Mouse (Mus musculus) left cerebral cortex, postnatal 36 days (tissue): ENCODE data around the gene Gramd1b. TPM values are rescaled to one million over a fixed set of nuclear protein-coding genes. Genes with fewer than 3 reads are reported as not detected.

ENCODE experiments used
- DNase-seq, 2 experiments: peaks; one replicate each; pipeline ENCODE4 v3.0.0; 2021 to 2022; ENCODE audit warnings: low spot score in 2 of 2, mixed read lengths in 1 of 2
- intact Hi-C: fragments of 180-260 bp; cut with DNase I; formaldehyde crosslinking; loops from one replicate; pipeline ENCODE4 v1.15.1; 2025
- total RNA-seq, 2 experiments: library from RNA; stranded (reverse); gene quantifications; 2 replicates each; pipeline ENCODE4 v1.2.3; 2021

The Gramd1b gene
- total RNA-seq, 2 experiments from 2014 or later: 146 to 182 TPM

DNA sequence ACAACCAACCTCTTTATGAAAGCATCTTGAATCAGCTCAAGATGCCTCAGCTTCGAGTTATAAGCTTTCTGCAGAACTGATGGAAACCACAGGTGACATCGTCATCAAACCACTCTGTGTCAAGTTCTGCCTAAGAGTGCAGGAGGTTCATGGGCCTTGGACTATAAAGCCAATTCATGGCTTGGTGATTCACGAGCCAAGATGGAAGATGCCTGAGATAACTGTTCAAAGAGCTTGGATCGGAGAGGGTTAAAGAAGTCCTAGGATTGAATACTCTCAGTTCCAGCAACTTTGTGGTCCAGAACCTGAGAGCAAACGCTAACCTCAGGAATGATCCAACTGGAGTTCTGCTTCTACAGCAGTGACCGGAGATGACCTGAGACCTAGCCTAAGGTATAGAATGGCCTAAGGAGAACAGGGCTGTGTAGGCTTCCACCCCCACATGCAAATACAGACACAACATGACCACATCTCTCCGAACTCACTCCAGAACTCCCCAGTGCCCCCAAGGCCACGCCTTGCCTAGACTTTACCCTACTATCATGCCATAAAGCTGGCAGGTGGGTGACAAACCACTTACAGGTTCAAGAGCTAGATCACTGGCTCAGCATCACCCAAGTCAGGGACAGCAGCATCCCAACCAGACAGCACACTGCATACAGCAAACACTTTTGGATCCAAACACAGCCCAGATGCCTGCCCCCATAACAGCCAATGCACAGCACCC, 141.4 kb downstream of the Gramd1b start:
- intact Hi-C loops: loop anchor here (5.0 to 10.0 kb wide), 2 partner anchors 58 to 145 kb away; no protein-coding TSS in a partner anchor
- no peak for DNase-seq

DNA sequence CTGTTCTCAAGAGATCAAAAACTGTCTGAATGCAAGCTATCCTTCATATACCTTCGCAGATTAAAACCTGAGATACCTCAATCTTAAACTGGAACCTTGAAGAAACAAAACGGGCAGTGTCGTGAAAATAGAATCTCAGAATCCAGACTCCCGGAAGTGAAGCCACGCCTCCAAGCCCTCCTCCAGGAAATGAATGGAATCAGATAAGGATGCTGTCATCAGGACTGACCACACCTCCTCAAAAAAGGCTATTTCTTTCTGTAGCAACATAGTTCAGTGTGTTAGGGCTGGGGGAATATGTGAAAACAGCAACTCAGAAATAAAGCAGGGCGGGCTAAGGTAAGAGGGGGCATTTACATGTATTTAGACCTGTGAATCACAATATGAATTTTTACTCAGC, 142.0 kb downstream of the Gramd1b start:
- DNase-seq: no peak
- intact Hi-C loops: no loop called here

DNA sequence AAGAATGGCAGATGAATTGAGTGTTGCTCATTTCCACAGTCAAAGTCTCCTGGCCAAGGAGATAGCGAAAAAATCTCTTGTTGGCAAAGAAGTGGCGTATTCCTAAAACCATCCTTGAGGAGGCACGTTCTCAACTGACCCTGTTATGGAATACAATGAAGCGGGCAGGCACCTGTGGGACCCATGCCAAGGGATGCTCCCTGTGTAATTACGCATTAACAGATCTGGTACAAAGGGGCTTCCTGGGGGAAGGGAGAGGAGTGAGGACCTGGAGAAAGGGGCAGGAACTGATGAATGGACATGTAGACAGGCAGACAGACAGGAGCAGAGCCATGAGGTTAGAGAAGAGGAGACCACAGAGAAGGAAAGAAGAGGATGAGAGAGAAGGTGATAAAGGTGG, 146.4 kb downstream of the Gramd1b start:
- intact Hi-C loops: loop anchor here (5.0 kb wide), 1 partner anchor 37 kb away; no protein-coding TSS in a partner anchor
- no peak for DNase-seq

DNA sequence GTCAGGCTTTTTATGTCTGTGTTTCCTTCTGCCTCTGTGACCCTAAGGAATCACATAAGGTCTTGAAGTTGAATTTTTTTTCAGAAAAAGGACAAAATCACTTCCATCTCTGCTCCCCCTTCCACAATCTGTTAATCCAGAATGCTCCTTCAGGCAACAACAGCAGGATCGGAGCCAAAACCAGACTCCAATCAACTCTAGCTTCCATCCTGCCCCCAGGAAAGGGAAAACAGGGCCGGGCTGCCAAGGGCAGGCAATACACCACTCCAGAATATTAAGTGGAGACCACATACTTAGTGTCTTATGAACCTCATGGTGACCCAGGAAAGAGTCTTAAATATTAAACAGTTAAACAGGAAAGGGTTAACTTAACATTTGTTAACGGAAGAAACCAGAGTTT, 148.7 kb downstream of the Gramd1b start:
- intact Hi-C loops: loop anchor here (5.0 kb wide), 1 partner anchor 35 kb away; no protein-coding TSS in a partner anchor
- DNase-seq: no peak

DNA sequence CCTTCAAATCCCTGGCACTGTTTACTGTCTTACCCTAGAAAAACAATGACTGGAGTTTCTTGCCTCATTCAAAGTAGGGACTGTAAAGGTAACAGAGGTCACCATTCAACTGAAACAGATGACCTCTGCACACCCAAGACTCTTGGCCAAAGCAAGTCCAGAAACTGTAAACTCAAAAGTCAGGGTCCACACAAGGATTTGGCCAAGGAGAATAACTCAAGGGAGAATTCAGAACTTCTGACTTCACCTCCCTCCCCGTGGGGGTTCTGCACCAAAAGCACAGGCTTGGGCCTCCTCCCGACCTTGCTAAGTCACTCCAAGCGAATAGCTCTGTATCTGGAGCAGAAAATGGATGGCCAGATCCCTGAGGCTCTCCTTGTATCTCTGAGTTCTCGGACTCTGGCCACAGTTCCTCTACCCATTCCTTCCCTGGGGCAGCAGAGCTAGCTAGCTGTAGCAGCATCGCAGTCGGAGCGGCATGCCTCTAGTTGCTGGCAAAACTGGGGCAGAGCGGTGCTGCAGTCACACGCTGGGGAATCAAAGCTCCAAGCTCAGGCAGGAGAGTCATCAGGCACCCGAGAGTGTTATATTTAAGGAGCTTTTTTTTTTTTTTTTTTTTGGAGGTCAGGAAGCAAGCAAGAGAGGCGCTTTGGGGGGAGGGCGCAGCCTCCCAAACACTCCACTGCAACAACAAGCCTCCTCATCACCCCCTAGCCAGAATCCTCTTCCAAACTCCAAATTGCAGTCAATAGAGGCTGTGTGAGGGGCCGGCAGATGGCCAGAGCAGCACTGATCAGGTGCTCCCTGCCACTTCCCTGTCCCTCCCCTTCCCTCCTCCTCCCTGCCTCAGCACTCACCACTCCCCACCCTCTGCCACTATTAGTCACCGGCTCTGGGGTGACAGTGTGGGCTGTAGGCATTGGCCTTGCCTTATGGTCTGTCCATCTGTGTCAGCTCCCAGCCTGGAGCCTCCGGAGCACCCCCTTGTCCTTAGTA, 149.5 kb downstream of the Gramd1b start:
- intact Hi-C loops: loop anchor here (5.0 kb wide), 1 partner anchor 34 kb away; no protein-coding TSS in a partner anchor

DNA sequence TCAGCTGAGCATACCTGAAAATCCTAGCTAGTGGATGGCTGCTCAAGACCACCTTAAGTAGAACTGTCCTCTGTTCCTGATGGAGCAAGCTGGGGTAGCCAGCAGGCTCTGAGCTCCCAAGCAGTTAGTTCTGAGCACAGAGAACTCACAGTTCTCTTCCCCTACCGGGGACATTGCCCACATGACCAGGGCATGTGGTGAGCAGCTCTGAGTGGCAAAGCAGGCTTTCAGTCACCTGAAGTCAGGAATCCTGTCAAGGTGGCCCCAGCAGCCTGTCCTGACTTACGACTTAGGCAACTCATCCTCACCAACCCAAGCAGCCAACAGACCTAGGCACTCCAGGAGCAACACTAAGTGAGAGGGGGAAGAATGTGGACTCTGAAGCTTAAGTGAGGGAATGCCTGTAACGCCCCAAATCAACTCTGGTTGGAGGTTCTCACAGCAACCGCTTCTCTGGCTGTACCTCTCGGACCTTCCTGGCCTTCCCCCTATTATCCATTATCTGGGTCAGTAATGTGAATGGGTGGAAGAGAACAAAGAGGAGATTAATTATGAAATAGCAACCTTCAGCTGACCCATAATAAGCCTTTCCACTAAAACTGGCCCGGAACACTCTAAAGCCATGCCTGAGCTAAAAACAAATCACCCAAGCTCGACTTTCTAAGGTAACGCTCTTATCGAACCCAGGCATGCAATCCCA, 154.3 kb downstream of the Gramd1b start:
- DNase-seq: peak in 1 of 2 experiments; percentile 37
- intact Hi-C loops: loop anchor here (5.0 kb wide), 1 partner anchor 45 kb away; no protein-coding TSS in a partner anchor

More for the DNA sequence above, 149.5 kb downstream of the Gramd1b start:
- DNase-seq: peak; percentile 60 to 66

DNA sequence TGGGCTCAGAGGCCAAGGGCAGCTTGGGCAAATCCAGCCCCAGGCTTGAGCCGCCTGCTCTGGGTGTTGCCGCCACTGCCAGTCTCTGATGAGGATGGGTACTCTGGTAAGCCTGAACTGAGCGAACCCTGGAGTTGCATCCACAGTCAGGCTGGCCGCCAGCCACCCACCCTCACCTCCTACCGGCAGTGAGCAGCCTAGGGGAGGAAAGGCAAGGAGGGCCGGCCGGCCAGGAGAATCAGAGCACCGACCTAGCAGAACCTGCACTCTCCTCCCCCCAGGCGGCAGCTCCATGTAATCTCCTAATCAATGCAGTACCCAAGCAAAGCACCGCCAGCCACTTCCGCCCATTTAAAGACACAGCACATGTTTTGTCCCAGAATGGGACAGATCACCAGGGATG, 155.0 kb downstream of the Gramd1b start:
- peak; percentile 74 to 78 for DNase-seq
- intact Hi-C loops: loop anchor here (5.0 kb wide), 1 partner anchor 44 kb away; no protein-coding TSS in a partner anchor

DNA sequence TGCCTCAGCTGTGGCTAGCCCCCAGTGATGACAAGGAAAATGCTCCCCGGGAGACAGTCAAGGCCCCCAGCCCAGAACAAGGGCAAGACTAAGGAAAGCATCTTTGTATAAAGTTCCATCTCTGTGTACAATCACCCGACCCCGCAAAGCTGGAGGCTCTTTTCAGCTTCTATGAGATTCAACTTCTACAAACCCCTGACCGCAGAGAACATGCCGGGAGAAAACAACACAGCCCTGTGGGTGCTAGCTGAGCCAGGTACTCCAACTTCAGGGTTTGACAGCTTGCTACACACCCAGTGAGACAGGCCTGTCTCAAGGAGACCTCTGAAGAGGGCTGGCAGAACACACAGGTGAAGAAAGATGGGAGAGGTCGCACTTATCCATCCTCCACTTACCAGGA, 155.7 kb downstream of the Gramd1b start:
- intact Hi-C loops: loop anchor here (5.0 kb wide), 1 partner anchor 43 kb away; no protein-coding TSS in a partner anchor
- DNase-seq: no peak

DNA sequence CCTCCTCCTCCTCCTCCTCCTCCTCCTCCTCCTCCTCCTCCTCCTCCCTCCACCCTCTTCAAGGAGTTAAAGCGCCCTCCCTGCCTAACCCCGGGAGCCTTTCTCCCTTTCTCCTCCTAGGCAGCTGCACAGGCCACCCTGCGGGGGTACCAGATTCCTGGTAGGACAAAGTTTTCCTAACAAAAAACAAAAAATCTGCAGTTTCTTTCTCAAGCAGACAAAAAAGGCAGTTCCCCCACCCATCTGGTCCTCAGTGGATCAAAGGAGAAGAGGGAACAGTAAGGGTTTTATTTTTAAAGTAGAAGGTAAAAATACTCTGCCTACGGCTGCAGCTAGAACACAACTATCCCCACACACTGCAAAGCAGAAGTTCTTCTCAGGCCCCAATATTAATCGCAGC, 156.2 kb downstream of the Gramd1b start:
- DNase-seq: no peak
- intact Hi-C loops: loop anchor here (5.0 kb wide), 1 partner anchor 43 kb away; no protein-coding TSS in a partner anchor

DNA sequence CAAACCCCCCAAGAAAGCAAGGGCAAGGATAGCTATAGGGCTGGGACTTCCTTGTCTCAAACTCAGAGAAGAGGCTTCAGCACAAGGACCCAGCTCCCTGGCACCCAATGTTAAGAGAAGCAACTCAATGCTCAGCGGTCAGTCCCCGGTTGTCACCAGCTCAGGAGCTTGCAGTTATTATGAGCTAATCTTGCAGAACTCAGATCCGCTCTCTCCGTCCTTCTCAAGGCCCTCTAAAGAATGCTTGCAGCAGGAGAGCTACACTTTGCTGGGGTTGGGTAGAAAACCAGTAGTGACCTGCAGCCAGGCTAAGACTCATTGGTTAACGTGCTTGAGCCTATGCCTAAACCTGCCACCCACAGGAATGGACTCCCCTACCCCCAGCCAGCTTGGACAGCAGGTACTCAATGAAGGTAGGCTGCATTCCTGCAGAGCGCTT, 156.6 kb downstream of the Gramd1b start:
- DNase-seq: peak in 1 of 2 experiments; percentile 41
- intact Hi-C loops: no loop called here

DNA sequence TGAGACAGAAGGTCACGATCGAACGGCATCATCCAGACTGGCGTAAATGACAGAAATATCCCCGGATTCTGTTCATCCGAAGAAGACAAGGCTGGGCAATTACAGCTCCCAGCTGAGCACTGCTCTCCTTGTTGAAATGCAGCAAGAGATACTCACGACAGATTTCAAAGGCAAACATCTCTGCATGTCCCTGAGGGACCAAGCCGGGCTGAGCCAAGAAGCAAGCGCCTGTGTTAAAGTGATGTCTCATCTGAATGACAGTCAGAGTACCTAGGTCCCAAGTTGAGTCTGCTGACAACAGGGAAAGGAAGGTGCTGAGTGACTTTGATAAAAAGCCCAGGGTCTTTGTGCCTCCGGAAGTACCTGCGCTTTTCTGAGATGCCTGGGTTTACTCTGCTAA, 157.1 kb downstream of the Gramd1b start:
- DNase-seq: no peak
- intact Hi-C loops: no loop called here

DNA sequence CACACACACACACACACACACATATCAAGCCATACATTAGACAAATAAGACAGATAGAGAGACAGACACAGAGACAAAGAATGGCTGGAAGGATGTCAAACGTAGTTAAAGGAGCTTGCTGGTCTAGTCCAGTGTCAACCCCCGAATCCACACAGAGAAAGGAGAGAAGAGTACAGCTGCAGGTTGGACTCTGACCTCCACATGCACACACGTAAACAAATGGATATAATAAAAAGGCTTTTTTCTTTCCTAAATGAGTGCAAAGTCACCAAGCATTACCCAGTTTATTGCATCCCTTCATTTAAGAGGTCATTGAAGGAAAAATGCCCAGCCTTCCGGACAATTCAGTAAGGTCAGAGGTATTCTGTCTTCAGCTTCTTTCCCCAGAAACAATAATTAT, 161.0 kb downstream of the Gramd1b start:
- intact Hi-C loops: no loop called here
- no peak for DNase-seq

DNA sequence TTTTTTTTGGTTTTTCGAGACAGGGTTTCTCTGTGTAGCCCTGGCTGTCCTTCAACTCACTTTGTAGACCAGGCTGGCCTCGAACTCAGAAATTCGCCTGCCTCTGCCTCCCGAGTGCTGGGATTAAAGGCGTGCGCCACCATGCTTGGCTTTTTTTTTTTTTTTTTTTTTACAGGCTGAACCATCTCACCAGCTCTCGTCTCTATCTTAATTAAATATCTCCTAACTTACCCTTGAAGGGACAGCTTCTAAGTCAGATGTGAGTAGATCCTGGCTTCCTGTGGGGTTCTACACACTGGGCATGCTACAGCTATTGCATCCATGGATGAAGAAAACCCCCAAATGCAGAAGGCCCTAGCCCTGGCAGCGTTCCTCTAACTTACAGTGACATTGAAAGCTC, 164.4 kb downstream of the Gramd1b start:
- intact Hi-C loops: no loop called here

DNA sequence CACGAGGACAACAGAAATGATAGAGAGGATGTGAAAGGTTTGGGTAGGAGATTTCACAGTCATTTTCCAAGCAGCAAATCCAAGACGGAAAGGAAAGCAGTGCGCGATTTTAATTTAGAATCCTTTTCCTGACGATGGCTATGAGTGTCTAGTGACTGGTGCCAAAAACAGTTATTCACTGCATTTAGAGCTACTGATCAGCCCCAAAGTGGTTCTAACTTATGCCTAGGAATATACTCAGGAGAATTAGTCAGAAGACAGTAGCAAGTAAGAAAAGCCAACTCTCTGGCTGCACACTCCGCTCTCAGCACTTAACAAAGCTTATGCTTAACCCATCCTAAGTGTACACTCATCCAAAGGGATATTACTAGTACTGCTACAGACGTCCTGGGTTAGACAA, 166.9 kb downstream of the Gramd1b start:
- DNase-seq: no peak
- intact Hi-C loops: no loop called here

More for the DNA sequence above, 164.4 kb downstream of the Gramd1b start:
- DNase-seq: no peak

DNA sequence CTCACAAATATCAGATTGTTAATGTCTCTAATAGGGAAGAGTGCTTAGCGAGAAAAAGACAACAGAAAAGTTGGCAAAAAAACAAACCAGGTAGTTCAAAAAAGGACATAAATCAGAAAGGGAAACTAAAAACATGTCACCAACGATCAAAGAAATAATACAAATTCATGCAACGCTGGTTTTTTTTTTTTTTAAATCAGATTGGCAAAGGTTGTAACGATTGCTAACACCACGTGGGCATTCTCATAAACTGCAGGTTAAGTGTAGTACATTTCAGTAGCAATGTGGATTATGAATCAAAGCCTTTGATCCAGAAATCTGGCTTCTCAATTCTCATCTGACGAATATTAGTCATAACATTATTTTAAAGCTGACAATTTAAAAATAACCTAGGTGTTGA, 169.2 kb downstream of the Gramd1b start:
- DNase-seq: no peak
- intact Hi-C loops: no loop called here

DNA sequence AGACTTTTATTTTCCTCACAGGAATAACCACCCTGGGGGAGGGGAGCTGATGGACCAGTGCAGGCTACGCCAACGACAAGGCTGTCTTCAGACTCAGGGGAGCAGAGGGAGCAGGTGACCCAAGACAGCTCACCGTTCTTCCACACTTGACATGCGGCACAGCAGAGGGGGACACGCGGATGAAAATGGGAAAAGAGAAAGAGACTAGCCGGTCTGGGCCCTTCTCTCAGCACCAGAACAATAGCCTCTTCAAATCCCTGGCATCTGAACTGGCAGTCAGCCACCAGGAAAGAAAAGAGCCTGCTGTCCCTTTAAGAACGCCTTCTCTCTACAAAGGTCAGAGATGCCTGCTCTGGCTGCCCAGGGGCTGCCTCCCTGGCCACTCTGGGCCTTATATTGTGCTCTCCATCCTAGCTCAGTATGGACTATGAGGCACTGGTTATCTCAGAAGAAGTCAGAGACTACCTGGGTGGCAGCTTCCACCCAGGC, 172.7 kb downstream of the Gramd1b start:
- no peak for DNase-seq
- intact Hi-C loops: no loop called here

DNA sequence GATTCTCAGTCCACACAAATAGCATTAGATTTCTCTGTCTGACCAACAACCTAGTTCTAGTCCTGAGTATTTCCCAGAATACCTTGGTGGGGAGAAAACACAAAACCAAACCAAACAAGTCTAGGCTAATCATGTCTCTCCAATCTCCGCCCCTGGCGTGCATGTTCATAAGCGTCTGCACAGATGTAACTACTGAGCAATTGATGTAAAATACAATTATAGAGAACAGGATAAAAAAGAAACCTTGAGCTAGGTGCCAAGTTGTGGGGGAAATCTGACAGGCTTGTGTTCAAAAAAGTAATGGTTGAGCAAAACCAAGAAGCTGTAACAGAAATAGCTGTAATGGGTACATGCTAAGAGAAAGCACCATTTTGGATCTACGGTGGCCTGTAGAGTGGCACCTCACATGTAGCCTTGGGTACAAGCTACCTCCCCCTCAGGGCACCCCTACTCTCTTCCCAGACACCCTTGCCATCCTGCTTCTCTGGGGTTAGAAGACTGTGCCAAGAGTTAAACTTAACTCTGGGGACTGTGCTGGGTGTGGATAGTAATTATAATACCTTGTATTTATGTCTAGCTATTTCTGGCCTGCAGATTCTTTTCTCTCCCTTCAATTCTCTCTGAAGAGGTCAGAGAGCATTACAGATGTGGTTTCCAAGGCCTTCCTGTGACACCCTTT, 174.3 kb downstream of the Gramd1b start:
- DNase-seq: no peak
- intact Hi-C loops: no loop called here

DNA sequence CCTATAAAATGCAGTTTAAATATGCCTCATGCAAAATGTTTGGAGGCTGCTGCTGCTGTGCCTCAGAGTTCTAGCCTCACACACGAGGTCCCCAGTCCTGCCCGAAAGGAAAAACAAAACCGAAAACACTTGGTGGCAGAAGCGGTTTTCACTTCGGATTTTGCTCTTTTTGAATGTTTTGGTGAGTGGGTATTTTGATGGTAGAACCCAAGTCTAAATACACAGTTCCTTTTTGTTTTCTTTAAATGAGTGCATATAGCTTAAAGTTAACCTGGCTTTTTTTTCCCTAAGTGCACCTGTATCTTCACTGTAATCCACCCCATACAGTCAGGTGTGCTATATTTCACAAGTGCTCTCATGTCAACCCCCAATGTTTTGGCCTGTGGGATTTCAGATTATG, 174.8 kb downstream of the Gramd1b start:
- intact Hi-C loops: no loop called here
- DNase-seq: no peak

DNA sequence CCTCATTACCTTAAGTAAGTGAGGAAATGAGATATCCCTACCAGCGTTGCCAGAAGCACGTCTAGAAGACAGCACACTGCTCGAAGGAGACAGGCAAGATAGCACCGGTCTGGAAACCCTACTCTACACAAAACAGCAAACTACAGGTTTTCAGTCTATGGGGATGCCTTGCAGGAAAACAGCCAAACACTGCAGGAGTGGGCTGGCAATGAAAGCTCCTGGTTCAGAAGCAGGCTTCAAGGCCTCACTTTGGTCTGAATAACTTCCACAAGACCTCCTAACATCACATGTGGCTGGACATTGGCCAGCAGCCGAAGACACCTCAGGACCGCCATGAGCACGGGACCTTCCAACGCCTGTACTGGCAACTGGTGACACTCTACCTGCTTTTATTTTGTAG, 175.8 kb downstream of the Gramd1b start:
- intact Hi-C loops: no loop called here
- DNase-seq: no peak
